Mouse (Mus musculus) ES-E14 (cell line): ENCODE measurements at regions not wholly inside any gene's neighbourhood (a gene's known extent, or its start where the extent isn't known, plus 50 kb on each side); places are given as distances from the start of the nearest gene placed in this dataset.

Source experiments
- DNase-seq: peaks from one replicate; pipeline ENCODE4 v3.0.0-alpha.2; 2013; ENCODE audit warnings: low read depth, low spot score
- H3K27ac ChIP-seq: 2 replicates; pipeline ENCODE4 v1.5.1; 2012; ENCODE audit warnings: low read depth, mild to moderate bottlenecking, low read length, moderate library complexity, mixed read lengths; ENCODE audit not compliant: poor library complexity, insufficient read depth, severe bottlenecking
- H3K36me3 ChIP-seq: 2 replicates; pipeline ENCODE4 v1.6.1; 2012; ENCODE audit warnings: mild to moderate bottlenecking, low read length, moderate library complexity, mixed read lengths; ENCODE audit not compliant: control insufficient read depth, poor library complexity, insufficient read depth, severe bottlenecking
- H3K4me1 ChIP-seq, 2 experiments: fragments of 150-350 bp in 1 of 2; sonication (generic) in 1 of 2; 2 replicates each; pipeline ENCODE4 v1.6.1; 2012; ENCODE audit warnings: low read length in 2 of 2, mild to moderate bottlenecking in 1 of 2, mixed read lengths in 1 of 2; ENCODE audit not compliant: control insufficient read depth in 2 of 2, insufficient read depth in 2 of 2, poor library complexity in 1 of 2
- H3K4me3 ChIP-seq, 2 experiments: fragments of 150-350 bp in 1 of 2; sonication (generic) in 1 of 2; 2 replicates each; pipeline ENCODE4 v1.5.1; 2012; ENCODE audit warnings: low read length in 2 of 2, low read depth in 1 of 2, mild to moderate bottlenecking in 1 of 2, mixed read lengths in 1 of 2; ENCODE audit not compliant: insufficient read depth in 1 of 2, poor library complexity in 1 of 2, severe bottlenecking in 1 of 2
- H3K9ac ChIP-seq: 2 replicates; pipeline ENCODE4 v1.6.1; 2012; ENCODE audit warnings: low read depth, mild to moderate bottlenecking, low read length, mixed read lengths; ENCODE audit not compliant: poor library complexity, insufficient read depth, severe bottlenecking
- H3K9me3 ChIP-seq: fragments of 150-350 bp; sonication (generic); 2 replicates; pipeline ENCODE4 v1.6.1; 2012; ENCODE audit warnings: low read depth, mild to moderate bottlenecking, low read length; ENCODE audit not compliant: control insufficient read depth, insufficient read depth
- CHD2 ChIP-seq: IDR thresholded peaks from 2 replicates; pipeline ENCODE4 v1.6.1; 2014; ENCODE audit warnings: mild to moderate bottlenecking, low read depth, low read length, inconsistent platforms
- HCFC1 ChIP-seq: IDR thresholded peaks from 2 replicates; pipeline ENCODE4 v1.6.1; 2012; ENCODE audit warnings: low read length, inconsistent platforms, borderline replicate concordance; ENCODE audit not compliant: insufficient read depth
- MAFK ChIP-seq: IDR thresholded peaks from 2 replicates; pipeline ENCODE4 v1.6.1; 2014; ENCODE audit warnings: mild to moderate bottlenecking, low read depth, low read length, inconsistent platforms; ENCODE audit not compliant: insufficient read depth
- ZC3H11A ChIP-seq: IDR thresholded peaks from 2 replicates; pipeline ENCODE4 v1.6.1; 2012; ENCODE audit warnings: low read depth, mild to moderate bottlenecking, inconsistent platforms, low read length, borderline replicate concordance
- ZNF384 ChIP-seq: IDR thresholded peaks from 2 replicates; pipeline ENCODE4 v1.6.1; 2012; ENCODE audit warnings: low read depth, low read length, inconsistent platforms
- in situ Hi-C, 2 experiments: fragments of 600-800 bp; cut with MboI; formaldehyde crosslinking; loops; one replicate each; pipeline ENCODE4 v1.15.1; 2025; ENCODE audit warnings: low sequenced_read_pairs in 2 of 2, inconsistent platforms in 1 of 2; ENCODE audit not compliant: unreplicated experiment in 2 of 2

DNA sequence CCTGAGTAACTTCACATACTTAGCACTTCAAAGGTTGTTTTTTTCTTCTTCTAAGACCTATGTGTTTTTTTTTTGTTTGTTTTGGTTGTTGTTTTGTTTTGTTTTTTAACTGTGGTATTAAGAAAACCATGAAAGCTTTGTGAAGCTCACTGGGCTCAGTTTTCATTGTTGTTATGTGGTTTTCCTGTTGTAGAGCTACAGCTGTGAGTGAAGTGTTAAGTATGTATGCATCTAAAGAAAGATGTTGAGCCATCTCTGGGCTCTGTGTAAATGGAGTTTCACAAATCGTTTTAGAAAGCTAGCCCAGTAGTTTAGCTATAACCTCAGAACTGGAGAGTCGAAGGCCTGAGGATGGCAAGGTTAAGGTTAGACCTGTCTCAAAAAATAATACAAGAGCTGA, 158.4 kb upstream of the Stt3b start:
- DNase-seq: no peak
- no peak overlapping the region for H3K4me3 ChIP-seq
- in situ Hi-C loops: no loop called here

DNA sequence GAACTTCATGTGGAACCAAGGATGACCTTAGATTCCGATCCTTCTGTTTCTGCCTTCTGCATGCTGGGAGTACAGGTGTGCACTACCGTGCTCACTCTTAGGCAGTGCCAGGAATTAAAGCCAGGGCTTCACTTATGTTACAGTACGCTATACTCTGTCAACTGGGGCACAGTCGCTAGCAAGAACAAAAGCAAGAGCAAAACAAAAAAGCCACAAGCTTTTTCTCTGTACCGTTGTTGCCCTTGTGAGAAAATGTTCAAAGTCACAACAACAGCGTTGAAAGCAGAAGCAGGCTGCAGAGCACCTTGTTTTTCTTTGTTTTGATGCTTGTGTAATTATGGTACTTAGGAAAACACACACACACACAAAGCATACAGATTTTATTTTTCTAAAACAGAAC, 161.4 kb upstream of the Stt3b start:
- in situ Hi-C loops: no loop called here
- no peaks in the 10 kb centered on the region for H3K4me1 ChIP-seq
- no peaks in the 10 kb centered on the region for H3K9me3 ChIP-seq
- H3K27ac ChIP-seq: no peak overlapping the region
- TF ChIP-seq CHD2 (no peak), HCFC1 (no peak), ZC3H11A (no peak), ZNF384 (no peak), MAFK (no peak)
- DNase-seq: no peak
- no peak overlapping the region for H3K4me3 ChIP-seq
- H3K9ac ChIP-seq: no peak overlapping the region
- no peaks in the 10 kb centered on the region for H3K36me3 ChIP-seq

More for the DNA sequence above, 158.4 kb upstream of the Stt3b start:
- TF ChIP-seq CHD2: no peak
- TF ChIP-seq HCFC1: no peak
- TF ChIP-seq ZC3H11A: no peak
- no peak for TF ChIP-seq ZNF384
- TF ChIP-seq MAFK: no peak
- Histone ChIP-seq H3K36me3 (no peaks in the 10 kb centered on the region), H3K4me1 (no peaks in the 10 kb centered on the region), H3K27ac (no peak overlapping the region), H3K9me3 (no peaks in the 10 kb centered on the region), H3K9ac (no peak overlapping the region)

DNA sequence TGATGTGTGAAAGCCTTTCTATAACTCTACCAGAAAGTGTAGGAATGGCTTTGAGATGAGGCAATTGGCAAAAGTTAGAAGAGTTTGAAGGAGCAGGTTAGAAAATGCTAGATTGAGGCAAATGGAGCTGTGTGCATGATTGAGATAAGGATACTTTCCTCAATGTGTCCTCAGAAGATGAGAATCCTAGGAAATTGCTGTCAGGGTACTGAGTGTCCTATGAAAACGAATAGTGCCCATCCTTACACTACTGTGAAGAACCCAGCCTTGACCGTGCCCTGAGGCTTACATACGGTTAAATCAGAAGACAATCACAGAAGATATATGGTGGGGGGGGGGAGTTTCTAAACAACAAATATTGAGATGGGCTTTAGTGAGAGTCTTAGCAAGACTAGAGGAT, 162.8 kb upstream of the Stt3b start:
- in situ Hi-C loops: no loop called here
- Histone ChIP-seq H3K9ac (no peak overlapping the region), H3K27ac (no peak overlapping the region), H3K9me3 (no peaks in the 10 kb centered on the region), H3K36me3 (no peaks in the 10 kb centered on the region), H3K4me1 (no peaks in the 10 kb centered on the region), H3K4me3 (no peak overlapping the region)
- DNase-seq: no peak
- no peak for TF ChIP-seq CHD2
- no peak for TF ChIP-seq ZC3H11A
- TF ChIP-seq HCFC1: no peak
- no peak for TF ChIP-seq MAFK
- no peak for TF ChIP-seq ZNF384

DNA sequence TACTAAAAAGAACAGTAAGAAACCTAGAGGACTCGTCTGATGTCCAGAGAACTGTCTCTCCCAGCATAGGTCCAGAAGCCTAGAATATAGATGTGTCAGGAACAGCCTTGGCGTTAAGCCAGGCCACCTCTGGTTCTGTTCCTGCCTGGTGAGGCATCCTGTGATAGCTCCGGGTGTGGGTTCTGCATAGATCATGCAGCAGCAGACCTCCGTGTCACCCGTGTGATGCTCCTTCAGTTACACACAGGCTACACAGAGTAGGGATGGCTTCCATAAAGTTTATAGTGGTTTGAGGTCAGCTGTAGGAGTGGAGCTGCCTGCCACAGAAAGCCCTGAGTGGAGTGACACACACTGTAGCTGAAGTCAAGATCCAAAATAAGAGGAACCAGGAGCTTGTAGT, 163.6 kb upstream of the Stt3b start:
- Histone ChIP-seq H3K36me3 (no peaks in the 10 kb centered on the region), H3K4me1 (no peaks in the 10 kb centered on the region), H3K9ac (no peak overlapping the region), H3K4me3 (no peak overlapping the region), H3K9me3 (no peaks in the 10 kb centered on the region), H3K27ac (no peak overlapping the region)
- no peak for DNase-seq
- in situ Hi-C loops: no loop called here
- no peak for TF ChIP-seq HCFC1
- TF ChIP-seq MAFK: no peak
- no peak for TF ChIP-seq ZC3H11A
- no peak for TF ChIP-seq ZNF384
- no peak for TF ChIP-seq CHD2

DNA sequence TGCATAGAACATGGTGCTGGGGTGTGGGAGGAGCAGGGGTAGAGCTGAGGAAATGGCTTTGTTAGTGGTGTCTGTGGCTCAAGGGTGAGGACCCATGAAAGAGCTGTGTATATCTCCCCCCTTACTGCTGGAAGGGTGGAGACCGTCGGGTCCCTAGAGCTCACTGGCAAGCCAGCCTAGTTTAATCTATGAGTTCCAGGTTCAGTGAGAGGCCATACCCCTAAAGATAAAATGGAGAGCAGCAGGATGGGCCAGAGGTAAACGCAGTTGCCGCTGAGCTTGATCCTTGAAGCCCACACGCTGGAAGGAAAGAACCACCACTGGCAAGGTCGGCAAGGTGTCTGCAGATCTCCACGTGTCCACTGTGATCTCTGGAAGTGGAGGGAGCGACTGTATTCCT, 164.1 kb upstream of the Stt3b start:
- Histone ChIP-seq H3K36me3 (no peaks in the 10 kb centered on the region), H3K27ac (no peak overlapping the region), H3K4me1 (no peaks in the 10 kb centered on the region), H3K9ac (no peak overlapping the region), H3K4me3 (no peak overlapping the region), H3K9me3 (no peaks in the 10 kb centered on the region)
- TF ChIP-seq HCFC1 (no peak), ZC3H11A (no peak), MAFK (no peak), CHD2 (no peak), ZNF384 (no peak)
- no peak for DNase-seq
- in situ Hi-C loops: no loop called here
